Mouse (Mus musculus) cortical plate, adult 2 months (tissue): ENCODE measurements at regions not wholly inside any gene's neighbourhood (a gene's known extent, or its start where the extent isn't known, plus 50 kb on each side); places are given as distances from the start of the nearest gene placed in this dataset.

Source experiments
- CTCF ChIP-seq: fragments of 200-500 bp; IDR thresholded peaks from 2 replicates; pipeline ENCODE4 v1.5.1; 2011; ENCODE audit warnings: mild to moderate bottlenecking, control low read depth, low read length; ENCODE audit not compliant: insufficient read depth; ENCODE audit errors: extremely low read depth
- POLR2A ChIP-seq: fragments of 200-500 bp; IDR thresholded peaks from 2 replicates; pipeline ENCODE4 v1.6.1; 2011; ENCODE audit warnings: mild to moderate bottlenecking, low read length, control low read depth; ENCODE audit not compliant: insufficient read depth; ENCODE audit errors: extremely low read depth

- TF ChIP-seq CTCF (no peak), POLR2A (no peak)
Observed at GRCm38 (mm10) chrX:11568262-11568661, 240.6 kb downstream of the H2al1j start.
